Mouse (Mus musculus) lung, postnatal 14 days (tissue): Measurements from ENCODE around the gene Psmb8.

Experiments used
- DNase-seq: peaks from one replicate; pipeline ENCODE4 v3.0.0; 2021

Psmb8 gene

DNA sequence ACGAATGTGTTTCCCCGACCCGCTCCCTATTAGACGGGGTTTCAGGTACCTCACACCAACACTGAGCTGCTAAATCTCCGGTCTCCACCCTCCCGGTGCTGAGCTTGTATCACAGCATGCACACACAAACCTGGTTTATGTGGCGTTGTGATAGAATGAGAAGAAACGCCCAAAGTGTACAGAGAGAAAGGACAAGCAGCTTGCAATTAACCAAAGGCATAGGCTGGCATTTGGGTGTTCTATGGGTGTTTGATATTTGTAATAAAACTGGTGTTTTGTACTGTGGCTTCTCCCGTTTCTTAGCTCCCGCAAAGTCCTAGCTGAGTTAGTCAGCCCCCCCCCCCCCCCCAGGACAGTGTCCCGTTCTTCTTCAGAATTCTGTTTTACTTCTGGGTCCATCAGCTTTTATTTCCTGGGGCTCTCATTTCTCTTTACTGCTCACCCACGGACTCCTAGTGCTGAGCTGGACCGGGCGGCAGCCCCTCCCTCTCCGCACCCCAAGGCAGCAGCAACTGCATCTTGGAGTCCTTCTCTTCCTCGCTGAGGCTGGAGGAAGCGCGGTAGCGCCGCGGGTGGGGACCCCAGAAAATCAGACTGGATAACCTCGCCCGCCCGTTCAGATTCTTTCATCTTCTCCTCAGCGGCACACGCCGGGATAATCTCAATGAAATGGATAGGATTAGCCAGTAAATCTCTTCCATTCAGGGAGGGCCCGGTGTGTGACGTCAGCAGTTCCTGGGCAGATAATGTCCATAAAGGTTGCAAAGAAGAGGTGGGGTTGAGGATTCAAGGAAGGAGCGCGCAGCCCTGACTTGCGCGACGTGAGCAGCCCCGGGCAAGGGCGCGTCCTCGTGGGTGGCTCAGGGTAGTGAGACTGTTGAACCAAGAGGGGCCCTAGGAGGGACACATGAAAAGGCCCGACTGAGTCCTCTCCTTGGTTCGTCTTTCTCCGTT is at the start of gene Psmb8:
TSS of gene Psmb8 (plus strand) at position 781 of the 954 bp plus-strand sequence.
- DNase-seq, result peak; percentile 97

DNA sequence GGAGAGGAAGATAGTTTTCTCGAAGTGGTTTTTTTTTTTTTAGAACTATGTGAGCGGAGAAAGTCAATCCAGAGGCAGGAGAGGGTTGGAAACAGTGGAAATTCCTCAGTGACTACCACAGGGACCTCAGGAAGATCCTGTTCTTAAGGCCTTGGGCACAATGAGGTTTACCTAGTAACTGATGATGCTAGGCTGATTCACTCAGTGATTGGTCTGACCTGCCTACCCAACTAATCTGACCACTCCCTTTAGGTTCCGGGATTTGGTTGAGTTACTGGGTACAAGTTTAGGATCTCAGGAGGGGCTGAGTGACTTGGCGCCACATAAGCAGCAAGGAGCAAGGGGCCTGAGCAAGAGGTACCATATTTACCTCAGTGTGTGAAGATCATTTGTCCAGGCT is 44.6 kb upstream of the Psmb8 start, which contains the start of gene H2-DMb1:
TSS of gene H2-DMb1 (plus strand) at position 150 of the 400 bp plus-strand sequence.
- DNase-seq, result peak; percentile 74

DNA sequence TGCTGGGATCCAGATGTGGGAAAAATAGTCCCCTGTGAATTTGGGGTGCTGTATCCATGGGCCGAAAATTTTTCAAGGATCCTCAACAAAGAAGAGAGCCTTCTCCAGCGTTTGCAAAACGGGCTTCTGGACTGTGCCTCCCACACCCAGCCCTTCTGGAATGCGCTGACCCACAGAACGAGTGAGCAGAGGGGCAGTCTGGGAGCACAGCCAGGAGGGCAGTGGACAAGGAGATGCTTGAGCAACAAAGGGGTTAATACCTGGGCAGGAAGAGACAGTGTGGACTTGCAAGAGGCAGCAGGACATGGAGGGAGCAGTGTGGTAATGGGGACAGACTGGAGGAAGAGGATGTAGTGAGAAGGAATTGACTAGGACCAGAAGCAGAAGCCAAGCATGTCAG is 42.0 kb upstream of the Psmb8 start:
- no peak for DNase-seq

DNA sequence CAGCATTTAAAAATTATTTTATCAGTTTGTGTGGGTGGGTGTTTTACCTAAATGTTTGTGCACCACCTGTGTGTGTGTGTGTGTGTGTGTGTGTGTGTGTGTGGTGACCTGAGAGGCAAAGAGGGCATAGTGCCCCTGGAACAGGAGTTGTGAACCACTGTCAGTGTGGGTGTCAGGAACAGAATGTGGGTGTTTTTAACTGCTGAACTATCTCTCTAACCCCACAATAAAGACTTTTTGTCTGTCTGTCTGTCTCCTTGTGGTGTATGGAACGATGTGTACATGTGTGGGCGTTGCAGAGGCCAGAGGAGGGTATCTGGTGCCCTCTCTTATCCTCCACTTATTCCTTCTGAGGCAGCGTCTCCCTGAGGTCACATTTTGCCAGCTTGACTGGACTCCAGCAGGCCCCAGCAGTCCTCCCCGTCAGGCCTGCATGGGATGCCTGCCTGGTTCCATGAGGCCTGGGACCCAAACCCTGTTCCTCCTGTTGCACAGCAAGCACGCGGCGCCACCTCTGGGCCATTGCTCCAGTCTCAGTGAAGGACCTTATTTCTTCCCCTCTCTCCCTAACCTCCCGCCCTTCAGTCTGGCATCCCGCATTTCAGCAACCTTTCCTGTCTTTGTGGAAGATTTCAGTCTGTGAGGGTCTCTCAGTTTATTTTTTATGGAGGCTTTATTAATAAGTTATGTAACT is 33.2 kb upstream of the Psmb8 start:
- DNase-seq, result peak; percentile 41

DNA sequence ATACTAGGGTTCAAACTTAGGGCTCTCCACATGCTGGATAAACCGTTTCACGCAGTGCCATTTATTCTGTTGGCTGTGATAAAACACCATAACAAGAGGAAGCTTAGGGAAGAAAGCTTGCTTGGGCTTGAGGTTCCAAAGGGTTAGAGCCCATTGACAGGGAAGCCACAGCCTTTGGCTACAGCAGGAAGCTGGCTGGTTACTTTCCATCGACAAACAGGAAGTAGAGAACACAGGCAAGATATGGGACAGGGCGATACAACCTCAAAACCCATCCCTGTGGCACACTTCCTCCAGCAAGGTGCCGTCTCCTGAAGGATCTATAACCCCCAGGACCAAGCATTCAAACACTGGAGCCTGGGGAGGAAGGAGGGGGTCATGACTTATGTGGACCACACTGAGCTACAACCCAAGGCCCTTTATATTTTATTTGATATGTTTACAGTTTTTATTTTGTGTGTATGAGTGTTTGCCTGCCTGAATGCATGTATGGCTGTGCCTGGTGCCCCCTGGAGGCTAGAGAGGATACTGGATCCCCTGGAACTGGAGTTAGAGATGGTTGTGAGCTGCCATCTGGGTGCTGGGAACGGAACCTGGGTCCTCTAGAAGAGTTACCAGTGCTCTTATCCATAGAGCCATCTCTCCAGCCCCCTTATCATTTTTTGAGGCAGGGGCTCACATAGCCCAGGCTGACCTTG is 32.3 kb upstream of the Psmb8 start:
- DNase-seq, result no peak

DNA sequence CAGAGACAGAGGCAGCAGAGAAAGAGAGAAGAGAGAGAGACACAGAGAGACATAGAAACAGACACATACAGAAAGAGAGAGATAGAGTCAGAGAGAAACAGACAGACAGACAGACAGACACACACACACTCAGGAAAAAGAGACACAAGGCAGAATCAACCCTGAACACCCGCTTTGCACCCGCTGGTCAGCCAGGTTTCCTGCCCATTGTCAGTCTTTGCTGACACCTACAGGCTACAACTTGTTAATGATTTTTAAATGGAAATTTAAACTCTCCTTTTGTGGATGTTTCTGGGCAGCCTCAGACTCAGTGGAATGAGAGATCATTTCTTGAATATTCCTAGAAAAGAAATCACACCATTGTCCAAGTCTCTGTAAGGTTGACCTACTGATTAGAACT is 28.2 kb upstream of the Psmb8 start:
- peak; percentile 53 for DNase-seq

DNA sequence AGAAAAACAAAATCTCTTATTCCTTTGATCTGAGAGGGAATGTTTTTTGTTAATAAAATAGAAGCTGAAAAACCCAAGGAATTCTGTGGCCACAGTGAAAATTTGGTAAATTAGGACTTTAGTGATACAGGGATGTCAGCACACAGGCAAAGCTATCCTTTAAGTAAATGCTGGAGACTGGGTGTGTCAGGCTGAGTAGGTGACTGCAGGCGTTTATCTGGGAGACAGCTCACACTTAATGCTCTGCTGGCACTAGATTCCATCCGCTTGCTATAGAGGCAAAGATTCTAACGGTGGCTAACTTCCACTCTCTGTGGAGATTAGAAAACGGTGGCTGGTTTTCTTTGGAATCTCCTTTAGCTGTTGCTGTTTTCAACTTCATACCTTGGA is 27.0 kb upstream of the Psmb8 start:
- no peak for DNase-seq

DNA sequence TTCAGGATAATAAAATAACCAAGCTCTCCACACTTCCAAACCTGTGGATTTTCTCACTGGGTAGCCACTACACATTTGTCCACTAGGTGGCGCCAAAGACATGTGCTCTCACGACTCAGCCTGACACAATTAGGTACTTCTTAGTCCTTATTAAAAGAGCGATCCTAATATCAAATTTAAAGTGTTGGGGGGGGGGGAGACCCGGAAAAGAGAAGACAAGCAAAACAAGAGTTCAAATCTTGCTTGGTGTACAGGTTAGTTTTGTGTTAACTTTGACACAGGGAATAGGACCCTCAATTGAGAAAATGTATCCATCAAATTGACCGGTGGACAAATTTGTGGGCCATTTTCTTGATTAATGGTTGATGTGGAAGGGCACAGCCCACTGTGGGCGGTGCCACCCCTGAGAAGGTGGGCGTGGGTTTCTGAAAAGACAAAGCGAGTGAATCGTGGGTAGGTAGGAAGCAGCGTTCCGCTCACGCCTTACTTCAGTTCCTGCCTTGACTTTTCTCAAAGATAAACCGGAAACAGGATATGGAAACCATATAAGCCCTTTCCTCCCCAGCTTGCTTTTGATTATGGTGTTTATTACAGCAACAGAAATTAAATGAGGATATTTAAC is 26.5 kb upstream of the Psmb8 start:
- DNase-seq, result peak; percentile 92

DNA sequence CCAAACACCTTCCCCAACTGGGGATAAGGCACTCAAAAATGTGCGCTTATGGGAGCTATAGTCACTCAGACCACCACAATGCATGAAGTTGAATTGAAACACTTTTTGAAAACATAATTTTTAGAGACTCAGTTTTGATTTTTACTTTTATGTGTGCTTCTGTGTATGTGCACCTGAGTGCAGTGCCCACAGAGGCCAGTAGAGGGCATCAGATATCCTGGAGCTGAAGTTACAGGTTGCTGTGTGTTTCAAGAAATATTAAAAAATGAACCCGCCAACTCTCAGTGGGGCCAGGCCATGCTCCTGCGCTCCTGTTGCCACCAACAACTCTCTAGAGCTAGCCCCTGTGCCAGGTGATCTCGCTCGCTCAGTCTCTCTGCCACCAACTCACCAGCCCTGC is 25.0 kb upstream of the Psmb8 start:
- no peak for DNase-seq

DNA sequence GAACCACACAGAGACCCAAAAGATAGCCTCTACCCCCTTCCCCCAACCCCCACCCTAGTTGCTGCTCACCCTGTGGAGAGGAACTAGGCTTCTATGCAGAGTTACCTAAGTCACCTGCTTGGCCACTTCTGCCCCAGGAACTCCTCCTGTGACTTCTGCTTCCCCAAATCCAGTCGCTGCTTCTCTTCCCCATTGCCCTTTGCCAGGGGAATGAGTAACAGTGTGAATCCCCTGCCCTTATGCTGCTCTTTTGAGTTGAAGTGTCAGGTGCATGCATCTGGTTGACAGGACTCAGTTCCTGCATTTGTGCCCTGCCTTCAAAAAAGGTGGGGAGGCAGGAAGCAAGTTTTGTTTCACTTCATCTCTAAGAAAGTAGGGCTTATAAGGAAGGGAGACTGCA is 23.4 kb upstream of the Psmb8 start:
- no peak for DNase-seq

DNA sequence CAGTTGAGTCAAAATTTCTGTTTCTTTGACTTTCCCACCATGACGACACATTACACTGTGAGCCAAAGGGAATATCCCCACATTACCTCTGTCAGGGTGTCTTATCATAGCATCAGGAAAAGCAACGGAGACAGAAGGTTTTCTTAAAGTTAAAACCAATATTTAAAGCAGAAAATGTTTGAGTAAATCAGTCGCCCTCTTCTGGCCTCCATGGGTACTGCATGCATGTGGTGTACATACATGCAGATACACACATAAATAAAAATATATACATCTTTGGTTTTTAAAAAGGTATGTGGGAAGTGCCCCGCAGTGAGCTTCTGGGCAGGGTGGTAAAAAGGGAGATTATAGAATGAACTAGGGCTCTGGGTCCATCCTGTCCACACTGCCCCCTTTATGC is 20.3 kb upstream of the Psmb8 start:
- DNase-seq, result no peak

DNA sequence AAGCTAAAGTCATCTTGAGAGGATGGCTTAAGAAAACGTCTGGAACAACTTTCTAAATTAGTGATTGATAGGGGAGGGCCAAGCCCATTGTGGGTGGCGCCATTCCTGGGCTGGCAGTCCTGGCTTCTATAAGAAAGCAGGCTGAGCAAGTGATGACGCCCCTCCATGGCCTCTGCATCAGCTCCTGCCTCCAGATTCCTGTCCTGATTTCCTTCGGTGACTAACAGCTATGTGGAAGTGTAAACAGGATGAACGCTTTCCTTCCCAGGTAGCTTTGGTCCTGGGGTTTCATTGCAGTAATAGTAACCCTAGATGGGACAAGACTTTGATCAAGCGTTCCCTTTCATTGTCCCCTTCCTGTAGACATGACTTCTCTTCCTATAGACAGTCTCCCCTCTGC is 18.5 kb upstream of the Psmb8 start:
- DNase-seq, result no peak

DNA sequence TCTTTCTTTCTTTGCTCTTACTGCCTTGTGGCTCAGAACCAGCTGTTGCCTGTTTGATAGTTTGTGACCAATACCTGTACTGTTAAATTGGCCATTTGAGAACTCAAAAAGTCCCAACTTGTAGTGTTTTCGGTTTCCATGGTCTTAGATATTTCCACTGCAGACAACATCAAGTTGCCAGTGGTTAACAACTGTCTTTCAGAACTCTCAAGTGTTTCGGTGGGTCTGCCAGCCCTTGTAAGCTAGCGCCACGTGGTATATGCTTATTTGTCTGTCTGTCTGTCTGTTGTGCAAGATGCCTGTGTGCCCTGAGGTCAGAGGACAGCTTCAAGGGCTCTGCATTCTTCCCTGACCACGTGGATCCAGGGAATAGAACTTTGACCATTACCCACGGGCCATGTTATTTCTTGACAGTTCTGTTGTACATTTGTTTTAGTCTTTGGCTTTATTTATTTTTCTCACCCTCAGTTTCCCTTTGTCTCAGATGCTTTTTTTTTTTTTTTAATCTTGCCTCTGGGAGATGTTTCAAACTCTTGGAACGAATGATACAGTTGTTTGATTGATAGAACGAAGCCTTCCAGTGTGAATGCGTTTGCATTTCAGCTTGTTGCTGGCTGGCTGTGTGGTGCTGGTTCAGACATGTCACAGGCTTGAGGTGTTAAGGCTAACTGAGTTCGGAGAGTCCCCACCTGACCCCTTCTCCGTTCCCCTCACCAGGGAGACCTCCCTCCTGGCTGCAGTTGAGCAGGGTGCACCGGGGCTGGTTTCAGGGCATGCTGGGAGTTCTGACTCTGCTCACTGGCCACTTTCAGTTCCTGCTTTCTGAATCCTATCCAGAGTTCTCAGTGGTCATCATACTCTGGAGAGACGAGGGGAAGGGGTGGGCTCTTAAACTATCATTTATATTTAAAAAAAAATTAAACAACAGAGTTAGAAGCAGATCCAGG is 17.3 kb upstream of the Psmb8 start:
- DNase-seq, result no peak

DNA sequence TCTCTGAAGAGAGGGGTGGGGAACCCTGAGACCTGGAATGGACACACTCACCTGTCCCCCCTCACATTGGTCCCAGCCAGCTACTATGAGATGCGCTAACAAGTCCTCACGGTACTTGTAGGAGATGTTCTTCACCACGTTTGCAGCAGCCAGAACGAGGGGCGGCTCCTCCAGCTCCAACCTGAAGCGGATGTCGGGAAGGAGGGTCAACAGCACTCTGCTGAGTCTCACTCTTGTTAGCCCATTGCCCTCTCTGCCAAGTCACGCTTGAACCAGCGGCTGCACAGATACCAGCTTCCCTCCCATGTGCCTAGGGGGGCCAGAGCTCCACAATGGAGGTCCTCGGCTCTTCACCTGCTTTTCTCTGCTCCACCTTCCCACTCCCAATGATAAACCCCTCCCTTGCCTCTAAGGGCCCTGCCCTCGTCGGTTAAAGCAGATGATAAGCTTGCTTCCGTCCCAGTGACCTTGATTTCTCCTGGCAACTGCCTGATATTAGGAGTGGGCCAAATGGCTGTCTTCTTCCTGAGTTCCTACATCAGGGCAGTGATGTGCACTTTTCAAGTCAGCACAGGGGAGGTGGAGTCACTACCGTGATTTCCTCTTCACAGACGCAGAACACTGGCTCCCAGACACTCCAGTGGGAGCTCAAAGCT is 13.8 kb upstream of the Psmb8 start:
- no peak for DNase-seq

DNA sequence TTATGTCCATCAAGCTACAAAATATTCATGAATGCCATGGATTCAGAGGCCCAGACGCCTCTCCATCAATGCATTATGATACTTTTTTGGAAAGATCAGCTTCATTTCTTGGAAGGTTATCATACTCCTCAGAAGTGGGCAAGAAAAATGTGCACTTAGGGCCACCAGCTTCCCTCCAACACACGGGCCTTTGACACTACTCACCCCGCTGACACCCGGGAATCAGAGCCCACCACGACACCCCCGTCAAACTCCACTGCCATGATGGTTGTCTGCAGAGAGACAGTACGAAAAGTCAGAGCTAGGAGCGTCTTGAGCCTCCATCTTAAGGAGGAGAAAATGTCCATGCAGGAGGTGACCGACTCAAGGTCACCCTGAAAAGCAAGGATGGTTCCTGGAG is 12.0 kb upstream of the Psmb8 start:
- DNase-seq, result no peak

DNA sequence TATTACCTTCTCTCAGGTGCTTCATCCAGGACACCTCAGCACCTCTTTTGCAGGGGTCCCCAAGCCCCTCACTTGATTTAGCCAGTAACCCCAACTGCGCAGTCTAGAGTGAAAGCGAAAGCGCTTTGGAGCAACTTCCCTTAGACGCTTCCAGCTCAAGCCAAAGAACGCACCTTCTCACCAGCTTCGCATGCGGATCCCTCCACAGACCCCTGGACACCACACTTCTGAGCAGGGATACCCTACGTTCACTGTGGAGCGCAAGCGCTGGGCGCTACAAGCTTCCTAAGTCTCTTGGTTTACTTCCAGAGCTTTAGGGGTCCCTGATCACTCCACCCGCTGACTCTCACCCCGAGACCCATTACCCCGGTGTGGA is 10.6 kb upstream of the Psmb8 start:
- DNase-seq, result peak; percentile 44

DNA sequence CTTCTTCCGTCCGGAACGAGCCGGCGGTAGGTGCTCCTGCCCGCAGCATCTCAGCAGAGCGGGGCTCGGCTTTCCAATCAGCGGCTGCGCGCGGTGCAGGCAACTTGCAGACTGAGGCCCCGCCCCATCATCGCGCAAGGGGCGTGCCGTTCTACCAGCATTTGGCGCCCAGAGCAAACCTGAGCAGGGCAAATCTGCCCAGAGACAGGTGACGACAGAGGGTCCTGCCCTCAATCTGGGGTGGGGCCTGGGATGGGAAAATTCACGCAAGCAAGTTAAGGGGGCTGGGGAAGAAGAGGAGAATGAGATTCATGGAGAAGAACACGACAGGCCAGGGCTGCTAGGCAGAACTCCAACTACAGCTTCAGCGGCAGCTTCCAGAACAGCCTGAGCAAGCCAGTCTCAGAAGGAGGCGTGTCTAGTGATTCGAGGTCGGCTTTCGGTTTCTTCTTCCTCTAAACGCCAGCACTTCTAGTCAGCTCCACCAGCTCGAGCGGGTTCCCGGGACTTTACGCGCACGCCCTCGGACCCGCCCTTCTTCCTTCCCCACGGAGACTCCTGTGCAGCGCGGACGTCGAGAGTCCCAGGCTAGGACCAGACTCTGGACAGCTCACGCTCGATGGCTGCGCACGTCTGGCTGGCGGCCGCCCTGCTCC is 10.1 kb upstream of the Psmb8 start, which contains the start of the genes Tap1 and Psmb9:
TSS of gene Tap1 (plus strand) at position 293 of the 656 bp plus-strand sequence.
TSS of gene Psmb9 (minus strand) at position 504 of the 656 bp plus-strand sequence.
- peak; percentile 100 for DNase-seq

DNA sequence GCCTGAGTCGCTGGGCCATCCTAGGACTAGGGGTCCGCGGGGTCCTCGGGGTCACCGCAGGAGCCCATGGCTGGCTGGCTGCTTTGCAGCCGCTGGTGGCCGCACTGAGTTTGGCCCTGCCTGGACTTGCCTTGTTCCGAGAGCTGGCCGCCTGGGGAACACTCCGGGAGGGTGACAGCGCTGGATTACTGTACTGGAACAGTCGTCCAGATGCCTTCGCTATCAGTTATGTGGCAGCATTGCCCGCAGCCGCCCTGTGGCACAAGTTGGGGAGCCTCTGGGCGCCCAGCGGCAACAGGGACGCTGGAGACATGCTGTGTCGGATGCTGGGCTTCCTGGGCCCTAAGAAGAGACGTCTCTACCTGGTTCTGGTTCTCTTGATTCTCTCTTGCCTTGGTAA is 9.5 kb upstream of the Psmb8 start:
- no peak for DNase-seq

DNA sequence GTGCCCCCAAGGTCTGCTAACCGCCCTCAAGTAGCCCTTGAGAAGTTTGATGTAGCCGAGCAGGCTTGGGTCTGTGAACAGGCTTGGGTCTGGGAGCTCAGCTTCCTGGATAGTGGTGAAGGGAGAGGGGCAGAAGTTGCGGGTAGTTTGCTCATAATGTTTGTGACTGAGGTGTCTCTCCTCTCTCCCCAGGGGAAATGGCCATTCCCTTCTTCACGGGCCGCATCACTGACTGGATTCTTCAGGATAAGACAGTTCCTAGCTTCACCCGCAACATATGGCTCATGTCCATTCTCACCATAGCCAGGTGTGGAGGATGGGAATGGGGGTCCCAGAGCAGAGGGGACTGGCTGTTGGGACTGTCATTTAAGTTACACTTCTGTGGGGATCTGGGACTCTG is 8.5 kb upstream of the Psmb8 start:
- no peak for DNase-seq

DNA sequence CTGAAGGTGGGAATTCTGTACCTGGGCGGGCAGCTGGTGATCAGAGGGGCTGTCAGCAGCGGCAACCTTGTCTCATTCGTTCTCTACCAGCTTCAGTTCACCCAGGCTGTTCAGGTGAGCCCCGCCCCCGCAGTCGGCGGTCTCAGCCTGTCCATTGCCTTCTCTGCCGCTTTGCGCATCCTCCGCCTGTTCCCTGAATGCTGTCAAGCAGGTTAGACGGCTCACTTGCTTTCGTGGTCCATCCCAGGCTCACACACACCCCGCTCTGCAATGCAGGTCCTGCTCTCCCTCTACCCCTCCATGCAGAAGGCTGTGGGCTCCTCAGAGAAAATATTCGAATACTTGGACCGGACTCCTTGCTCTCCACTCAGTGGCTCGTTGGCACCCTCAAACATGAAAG is 4.7 kb upstream of the Psmb8 start:
- no peak for DNase-seq

DNA sequence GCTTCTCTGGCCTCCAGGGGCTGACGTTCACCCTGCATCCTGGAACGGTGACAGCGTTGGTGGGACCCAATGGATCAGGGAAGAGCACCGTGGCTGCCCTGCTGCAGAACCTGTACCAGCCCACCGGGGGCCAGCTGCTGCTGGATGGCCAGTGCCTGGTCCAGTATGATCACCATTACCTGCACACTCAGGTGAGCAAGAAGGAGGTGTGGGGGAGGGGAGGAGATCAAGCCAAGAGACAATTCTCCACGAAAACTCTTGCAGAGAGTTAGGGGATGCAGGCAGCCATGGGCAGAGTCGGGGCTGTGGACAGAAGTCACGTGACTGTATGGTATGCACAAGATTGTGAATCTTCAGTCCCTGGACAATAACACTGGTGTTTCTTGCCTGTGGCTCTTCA is 4.1 kb upstream of the Psmb8 start:
- no peak for DNase-seq
